8 mouse cellular contexts compared by ENCODE assay signal in genomic region chr3:61001852-61002586, GRCm38 (mm10). TPM values are rescaled to one million over a fixed set of nuclear protein-coding genes. Genes with fewer than 3 reads are reported as not detected.
A peak's percentile ranks its signal among the peaks of the same experiment; 100 is the strongest.
DNase-seq lines count a peak whose midpoint lies in the region; ATAC-seq and TF ChIP-seq lines count a peak whose summit lies in the region.

No protein-coding gene starts in this region.

- no peaks in the 10 kb centered on the region for H3K9me3 ChIP-seq in midbrain, embryonic 13.5 days

- 0 out of 2 replicates have a peak, but pooled peaks have one; percentile 9 for TF ChIP-seq POLR2A in thymus, adult 2 months (IDR thresholded peaks at IDR 0.05; ENCODE audit: control insufficient read depth, extremely low read depth, insufficient read depth, low read length, poor library complexity)

- 7% methylated on average over 20 of the region's 20 CpGs for WGBS in thymus, adult 2 months
- WGBS in midbrain, embryonic 13.5 days = 2% methylated on average over 20 of the region's 20 CpGs

- no peak overlapping the region for H3K27ac ChIP-seq in thymus, adult 2 months (ENCODE audit: control insufficient read depth, insufficient read depth, low read length)
- no peak overlapping the region for H3K27ac ChIP-seq in midbrain, embryonic 13.5 days

- DNase-seq in embryo, embryonic 11 days = peak; percentile 7
- no peak for DNase-seq in embryo, embryonic 9.5 days (ENCODE audit: extremely low spot score)
- no peak for DNase-seq in thymus, adult 2 months
- DNase-seq in thymus, postnatal 25 days = no peak
- DNase-seq in urinary bladder, adult 2 months (ENCODE audit: low spot score) = no peak
- no peak for DNase-seq in cerebellum, adult 11 months

- ATAC-seq in inflammation-experienced regulatory T-cells, adult 6 months = peak; percentile 25
- peak; percentile 72 for ATAC-seq in midbrain, embryonic 13.5 days

- peaks cover 10% of the 10 kb centered on the region for H3K4me1 ChIP-seq in thymus, adult 2 months (replicated peaks; ENCODE audit: control insufficient read depth, insufficient read depth, low read length)
- H3K4me1 ChIP-seq in midbrain, embryonic 13.5 days (replicated peaks) = peaks cover 11% of the 10 kb centered on the region; the same call in 1 of the 2 replicates

- H3K4me3 ChIP-seq in thymus, adult 2 months (ENCODE audit: control insufficient read depth, insufficient read depth, low read length) = peak overlapping the region; percentile 67
- peak overlapping the region; percentile 77 for H3K4me3 ChIP-seq in midbrain, embryonic 13.5 days (replicated peaks)

- no peak for TF ChIP-seq CTCF in thymus, adult 2 months (IDR thresholded peaks at IDR 0.05; ENCODE audit: borderline replicate concordance, control insufficient read depth, extremely low read depth, insufficient read depth, low read length, poor library complexity)

- no peaks in the 10 kb centered on the region; the same call in 1 of the 2 replicates for H3K27me3 ChIP-seq in thymus, adult 2 months (ENCODE audit: control insufficient read depth, insufficient read depth, low read length)
- H3K27me3 ChIP-seq in midbrain, embryonic 13.5 days = peaks cover 27% of the 10 kb centered on the region

- peak overlapping the region; percentile 68 for H3K9ac ChIP-seq in midbrain, embryonic 13.5 days (replicated peaks)

- no peaks in the 10 kb centered on the region for H3K36me3 ChIP-seq in thymus, adult 2 months (ENCODE audit: control insufficient read depth, insufficient read depth, low read length)
- H3K36me3 ChIP-seq in midbrain, embryonic 13.5 days = no peaks in the 10 kb centered on the region

- peak overlapping the region; percentile 99 for H3K4me2 ChIP-seq in midbrain, embryonic 13.5 days (replicated peaks)

RNA-seq across cellular contexts. Expression of gene P2ry1, which starts 0.6 kb away (rescaled TPM):
- 1.6 and 2.1 TPM in 2 replicates for polyA plus RNA-seq in thymus, adult 2 months (2012; rRNA removed)
- polyA plus RNA-seq in inflammation-experienced regulatory T-cells, adult 6 months (2017; shearing (Covaris generic)) = under 1 TPM in 2 of 3 experiments, not detected in 1; 0.20 to 0.23 TPM
- 3.4 and 3.5 TPM in 2 replicates for polyA plus RNA-seq in midbrain, embryonic 13.5 days (2015; fragmentation: Nextera tagmentation; extraction: Ambion mirVana)
- 6.3 and 6.4 TPM in 2 replicates for polyA plus RNA-seq in urinary bladder, adult 2 months (2012; rRNA removed)
